Mouse (Mus musculus) CD8-positive naive resting alpha-beta T cell, adult 2 months (primary cell): Measurements from ENCODE around the gene Pan2.
"Not testable (repeated sequence)": the region's sequence is repeated elsewhere in the genome, so short reads cannot be mapped to it uniquely, and the experiment has no call there.

Source experiments
- DNase-seq, 2 experiments: peaks; one replicate each; pipeline ENCODE4 v3.0.0; 2022; ENCODE audit warnings: low read depth in 2 of 2, low spot score in 2 of 2

The Pan2 gene

GRCm38 (mm10) chr10:128303126-128304021, at the start of gene Pan2:
Pan2 (plus strand) TSS chr10:128303335.
- DNase-seq, result peak; percentile 98 to 99

DNA sequence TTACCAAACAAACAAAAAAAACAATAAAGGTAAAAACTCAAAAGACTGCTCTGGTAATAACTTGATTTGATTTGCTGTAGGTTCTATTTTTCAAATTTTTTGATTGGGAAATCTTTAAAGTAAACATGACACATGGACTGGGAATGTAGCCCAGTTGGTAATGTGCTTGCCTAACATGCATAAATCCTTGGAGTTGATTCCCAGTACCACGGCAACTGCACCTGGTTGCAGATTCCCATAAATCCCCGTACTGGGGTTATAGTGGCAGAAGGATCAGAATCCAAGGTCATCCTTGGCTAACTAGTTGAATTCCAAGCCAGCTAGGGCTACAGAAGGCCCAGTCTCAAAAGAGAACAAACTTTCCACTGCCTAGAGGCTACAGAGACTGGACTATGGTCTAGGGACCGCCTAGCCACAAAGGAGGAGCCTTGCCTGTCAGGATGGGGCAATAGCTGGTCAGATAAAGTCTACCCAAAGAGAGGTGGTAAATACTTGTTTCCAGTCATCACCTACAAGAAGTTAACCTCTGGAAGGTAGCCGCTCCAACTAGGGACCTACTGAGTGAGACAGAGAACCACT, 49.4 kb upstream of the Pan2 start, which contains the start of gene Apon:
TSS of gene Apon (plus strand) at position 420 of the 579 bp plus-strand sequence.
- no peak for DNase-seq

DNA sequence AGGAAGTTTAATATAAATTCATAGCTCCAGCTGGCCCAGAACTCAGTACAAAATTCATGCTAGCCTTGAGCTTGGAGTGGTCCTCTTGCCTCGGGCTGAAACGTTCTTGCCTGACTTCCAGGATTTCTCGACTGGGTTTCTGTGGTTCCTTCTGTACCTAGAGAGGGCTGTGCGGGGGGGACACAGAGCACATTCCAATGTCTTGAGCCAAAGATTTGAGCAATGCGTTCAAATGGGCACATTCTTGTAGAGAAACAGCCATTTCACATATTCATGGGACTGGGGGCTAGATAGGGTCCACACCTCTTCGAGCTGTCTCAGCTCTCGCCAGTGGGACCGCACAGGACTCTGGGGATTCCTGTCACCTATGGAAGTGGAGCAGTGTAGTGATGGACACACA, 47.2 kb upstream of the Pan2 start:
- no peak for DNase-seq

DNA sequence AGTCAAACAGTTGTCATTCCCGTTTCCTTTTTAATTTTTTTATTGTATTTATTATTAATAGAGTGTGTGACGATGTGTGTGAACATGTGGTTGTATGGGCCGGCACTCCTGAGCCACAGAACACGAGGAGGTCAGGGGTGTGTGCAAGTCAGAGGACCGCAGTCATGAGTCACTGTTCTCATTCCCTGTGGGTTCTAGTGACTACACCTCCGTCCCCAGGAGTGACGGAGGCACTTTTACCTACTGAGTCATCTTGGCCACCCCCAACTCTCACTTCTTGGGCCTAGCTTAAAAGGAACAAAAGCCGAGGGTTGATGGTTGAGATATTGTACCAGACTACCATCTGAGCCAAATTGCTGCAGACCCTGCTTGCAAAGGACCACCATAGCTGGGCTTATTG, 46.8 kb upstream of the Pan2 start:
- DNase-seq, result no peak

DNA sequence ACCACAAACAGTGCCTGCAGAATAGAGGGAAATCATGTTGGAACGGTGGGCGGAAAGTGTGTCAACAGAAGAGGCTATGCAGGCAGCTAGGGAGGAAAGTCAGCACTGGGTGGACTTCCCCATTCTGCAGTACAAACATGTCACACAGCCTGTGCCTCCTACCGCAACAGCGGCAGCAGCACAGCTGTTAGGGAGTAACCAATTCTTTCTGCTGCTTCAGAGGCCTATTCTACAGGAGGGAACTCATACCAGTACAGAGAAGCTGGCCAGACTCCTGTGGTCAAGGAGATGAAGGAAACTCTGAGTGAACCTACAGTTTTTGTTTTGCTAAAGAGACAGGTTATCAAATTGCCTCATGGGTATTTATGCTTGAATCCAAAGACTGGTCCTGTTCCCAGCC, 44.2 kb upstream of the Pan2 start:
- DNase-seq, result no peak

- no peak for DNase-seq
Observed at GRCm38 (mm10) chr10:128259946-128260345, 43.2 kb upstream of the Pan2 start.

- DNase-seq, result not testable (repeated sequence)
Observed at GRCm38 (mm10) chr10:128260376-128260775, 42.8 kb upstream of the Pan2 start.

DNA sequence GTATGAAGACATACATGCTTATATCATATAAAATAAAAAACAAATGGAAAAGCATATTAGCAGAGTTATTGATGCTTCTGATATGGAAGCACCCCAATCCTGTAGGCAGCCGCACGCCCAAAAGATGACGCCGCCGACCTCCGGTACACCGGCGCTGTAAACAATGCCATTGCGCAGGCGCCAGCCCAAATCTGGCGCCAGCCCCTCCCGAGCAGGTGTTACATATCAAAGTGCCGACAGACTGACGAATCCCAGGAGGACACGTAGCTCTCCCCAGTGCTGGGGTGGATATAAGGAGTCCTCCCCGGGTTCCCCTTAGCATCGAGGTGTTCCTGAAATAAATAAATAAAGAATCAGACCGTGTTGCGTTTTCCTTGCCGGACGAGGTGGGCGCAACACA, 40.8 kb upstream of the Pan2 start:
- no peak for DNase-seq

- DNase-seq, result no peak
Observed at GRCm38 (mm10) chr10:128263393-128264310, 39.5 kb upstream of the Pan2 start.

DNA sequence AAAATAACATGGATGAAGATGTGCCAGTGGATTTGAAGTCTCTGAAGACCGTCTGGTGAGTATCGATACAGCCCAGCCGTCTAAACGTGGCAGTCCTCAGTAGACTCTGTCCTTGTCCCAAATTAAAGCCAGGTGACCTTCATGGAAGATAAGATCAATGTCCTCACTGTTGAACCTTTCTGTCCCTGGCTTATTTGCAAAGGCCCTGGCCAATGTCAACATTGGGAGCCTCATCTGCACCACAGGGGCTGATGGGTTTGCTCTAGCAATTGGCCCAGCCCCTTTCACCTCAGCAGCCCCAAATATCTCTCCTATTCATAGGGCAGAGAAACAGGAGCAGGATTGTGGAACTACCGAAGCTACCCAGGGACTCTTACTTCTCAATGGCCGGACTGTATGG, 34.8 kb upstream of the Pan2 start, which contains the start of gene Apof:
TSS of gene Apof (plus strand) at position 301 of the 400 bp plus-strand sequence.
- no peak for DNase-seq

DNA sequence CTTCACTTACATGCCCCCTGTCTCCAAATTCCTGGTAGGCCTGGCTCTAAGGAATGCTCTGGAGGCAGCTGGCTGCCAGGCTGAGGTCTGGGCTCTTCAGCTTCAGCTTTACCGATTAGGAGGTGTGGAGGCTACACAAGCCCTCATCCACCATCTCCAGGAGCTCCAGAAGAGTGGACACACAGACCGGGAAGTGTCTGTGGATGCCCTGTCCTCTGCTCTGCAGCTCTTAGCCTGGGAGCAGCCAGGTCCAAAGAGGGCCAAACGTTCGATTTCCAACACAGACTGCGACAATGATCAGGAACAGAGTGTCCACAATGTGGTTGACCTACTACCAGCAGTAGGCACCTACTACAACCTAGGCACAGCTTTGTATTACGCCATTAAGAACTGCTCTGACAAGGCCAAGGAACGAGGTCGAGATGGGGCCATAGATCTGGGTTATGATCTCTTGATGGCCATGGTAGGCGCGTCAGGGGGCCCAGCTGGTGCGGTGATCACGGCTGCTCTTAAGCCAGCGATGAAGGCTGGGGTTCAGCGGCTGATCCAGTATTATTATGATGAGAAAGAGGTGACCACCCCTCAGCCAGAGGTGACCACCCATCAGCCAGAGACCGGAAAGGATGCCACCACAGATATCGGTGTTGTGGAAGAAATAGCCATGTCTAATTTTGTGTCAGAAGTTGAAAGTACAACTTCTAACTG, 33.8 kb upstream of the Pan2 start:
- no peak for DNase-seq

DNA sequence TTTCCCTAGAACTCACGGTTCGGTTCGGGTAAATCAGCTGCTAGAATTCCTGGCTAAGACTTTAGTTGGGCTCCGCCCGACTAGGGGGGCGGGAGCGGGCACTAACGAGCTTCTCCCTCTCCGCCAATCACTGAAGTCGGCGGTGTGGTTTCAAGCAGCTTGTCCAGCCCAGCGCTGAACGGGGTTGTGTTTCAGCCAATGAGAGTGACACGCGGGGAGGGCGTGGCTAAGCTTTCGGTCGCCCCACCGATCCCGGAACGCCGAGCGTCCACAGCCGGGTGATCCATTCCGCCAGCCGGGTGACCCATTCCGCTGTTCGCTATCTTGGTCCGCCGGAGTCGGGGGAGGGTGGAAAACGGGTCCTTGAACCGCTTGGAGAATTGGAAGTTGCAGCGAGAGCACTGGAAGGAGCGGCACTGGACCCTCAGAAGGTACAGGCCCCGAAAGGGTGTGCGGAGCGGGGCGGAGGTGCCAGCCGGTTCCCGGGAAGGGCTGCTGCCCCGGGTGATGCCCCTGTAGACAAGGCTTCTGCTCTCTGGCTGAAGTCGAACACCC, 32.8 kb upstream of the Pan2 start, which contains the start of gene Stat2:
TSS of gene Stat2 (plus strand) at position 273 of the 555 bp plus-strand sequence.
- peak; percentile 86 to 88 for DNase-seq

DNA sequence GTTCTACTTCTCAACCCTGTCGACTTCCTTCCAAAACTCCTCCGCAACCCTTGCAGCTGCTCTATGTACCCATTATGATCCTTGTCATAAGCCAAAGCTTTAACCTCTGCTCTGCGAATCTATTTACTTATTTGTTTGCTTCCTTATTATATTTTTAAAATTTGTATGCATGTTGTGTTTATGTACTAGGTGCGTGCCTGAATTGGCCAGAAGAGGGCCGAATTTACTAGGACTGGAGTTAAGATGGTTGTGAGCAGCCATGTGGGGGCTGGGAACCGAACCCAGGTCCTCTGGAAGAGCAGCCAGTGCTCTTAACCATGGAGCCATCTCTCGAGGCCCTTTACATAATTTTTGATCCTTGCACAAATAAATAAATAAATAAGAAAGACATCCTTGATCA, 32.3 kb upstream of the Pan2 start:
- no peak for DNase-seq

- no peak for DNase-seq
Observed at GRCm38 (mm10) chr10:128271883-128272282, 31.3 kb upstream of the Pan2 start.

DNA sequence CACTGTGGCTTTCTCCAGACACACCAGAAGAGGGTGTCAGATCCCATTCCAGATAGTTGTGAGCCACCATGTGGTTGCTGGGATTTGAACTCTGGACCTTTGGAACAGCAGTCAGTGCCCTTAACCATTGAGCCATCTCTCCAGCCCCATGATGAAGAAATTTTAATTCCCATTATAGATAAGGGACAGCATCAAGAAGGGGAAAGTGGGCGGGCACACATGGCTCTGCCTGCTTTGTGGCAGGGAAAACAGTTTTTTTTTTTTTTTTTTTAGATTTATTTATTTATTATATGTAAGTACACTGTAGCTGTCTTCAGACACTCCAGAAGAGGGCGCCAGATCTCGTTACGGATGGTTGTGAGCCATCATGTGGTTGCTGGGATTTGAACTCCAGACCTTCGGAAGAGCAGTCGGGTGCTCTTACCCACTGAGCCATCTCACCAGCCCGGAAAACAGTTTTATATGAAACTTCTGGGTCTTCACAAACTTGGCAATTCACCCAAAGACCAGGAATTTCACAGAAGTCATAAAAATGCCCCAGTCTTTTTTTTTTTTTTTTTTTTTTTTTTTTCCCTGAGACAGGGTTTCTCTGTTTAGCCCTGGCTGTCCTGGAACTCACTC, 30.2 kb upstream of the Pan2 start:
- DNase-seq, result not testable (repeated sequence)

- not testable (repeated sequence) for DNase-seq
Observed at GRCm38 (mm10) chr10:128275374-128275773, 27.8 kb upstream of the Pan2 start.

DNA sequence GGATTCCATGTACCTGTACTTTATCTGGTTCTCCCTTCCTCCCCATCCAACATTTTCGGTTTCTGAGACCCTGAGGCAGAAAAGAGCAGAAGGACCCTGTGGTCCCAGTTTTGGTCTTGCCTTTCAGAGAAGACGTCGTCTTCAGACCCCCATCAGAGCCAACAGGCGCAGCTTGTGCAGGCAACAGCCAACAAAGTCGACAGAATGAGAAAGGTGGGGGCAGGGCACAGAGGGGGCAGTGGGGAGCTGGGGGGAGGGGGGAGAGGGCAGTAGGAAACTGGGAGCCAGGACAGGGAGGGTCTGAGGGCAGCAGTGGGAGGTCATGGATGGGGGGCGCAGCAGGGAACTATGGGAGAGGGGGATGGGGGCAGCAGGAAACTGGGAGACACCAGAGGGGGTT, 25.0 kb upstream of the Pan2 start:
- no peak for DNase-seq

GRCm38 (mm10) chr10:128280943-128281342, 22.2 kb upstream of the Pan2 start:
- DNase-seq, result no peak

GRCm38 (mm10) chr10:128281682-128282081, 21.5 kb upstream of the Pan2 start:
- DNase-seq, result no peak
